Mouse (Mus musculus): ENCODE data around the gene Ftsj1.

Ftsj1 gene

GRCm38 (mm10) chrX:8217383-8217782 is 34.8 kb downstream of the Ftsj1 start:
- DNase-seq = no peak

- no peak for DNase-seq
These were observed 40.6 kb downstream of the Ftsj1 start for GRCm38 (mm10) chrX:8211490-8212207.

- DNase-seq = no peak
These were observed 42.5 kb downstream of the Ftsj1 start for GRCm38 (mm10) chrX:8209720-8210119.

GRCm38 (mm10) chrX:8207224-8207623 is 45.0 kb downstream of the Ftsj1 start:
- DNase-seq = no peak

GRCm38 (mm10) chrX:8206694-8207197 is 45.5 kb downstream of the Ftsj1 start:
- DNase-seq = no peak

- DNase-seq = peak in 1 of 2 experiments; percentile 2
These were observed 46.1 kb downstream of the Ftsj1 start, which contains the start of gene Porcn for GRCm38 (mm10) chrX:8206015-8206693. TSS of gene Porcn (minus strand) at chrX:8206525.

GRCm38 (mm10) chrX:8205551-8205950 is 46.7 kb downstream of the Ftsj1 start:
- no peak for DNase-seq

- no peak for DNase-seq
These were observed 47.1 kb downstream of the Ftsj1 start for GRCm38 (mm10) chrX:8205088-8205487.

- DNase-seq = no peak
These were observed 48.1 kb downstream of the Ftsj1 start for GRCm38 (mm10) chrX:8204076-8204475.

GRCm38 (mm10) chrX:8203105-8203504 is 49.1 kb downstream of the Ftsj1 start:
- DNase-seq = no peak

- DNase-seq = no peak
These were observed 58.8 kb downstream of the Ftsj1 start, which contains the start of gene Ebp for GRCm38 (mm10) chrX:8193419-8193723. TSS of gene Ebp (minus strand) at chrX:8193512.

GRCm38 (mm10) chrX:8192640-8193418 is 59.4 kb downstream of the Ftsj1 start:
- peak; percentile 66 to 68 for DNase-seq

GRCm38 (mm10) chrX:8192126-8192639 is 60.0 kb downstream of the Ftsj1 start:
- peak in 1 of 2 experiments; percentile 4 for DNase-seq

Data from B cell, adult 2 months (primary cell).